Mouse (Mus musculus) lung, embryonic 14.5 days (tissue): ENCODE measurements around the gene Actl10. TPM values are rescaled to one million over a fixed set of nuclear protein-coding genes. Genes with fewer than 3 reads are reported as not detected.
A peak's percentile ranks its signal among the peaks of the same experiment; 100 is the strongest.

ENCODE experiments used
- ATAC-seq: fragments of 200-750 bp; cut with Nextera tagmentation; 2 replicates; pipeline ENCODE4 v1.8.0; 2017; ENCODE audit warnings: mild to moderate bottlenecking, moderate TSS enrichment, moderate library complexity; ENCODE audit not compliant: insufficient read depth
- DNase-seq: peaks from one replicate; pipeline ENCODE4 v3.0.0-alpha.2; 2015
- H3K27ac ChIP-seq: fragments of 300-500 bp; sonication (generic); 2 replicates; pipeline ENCODE4 v1.5.1; 2014; ENCODE audit warnings: low read depth, mild to moderate bottlenecking, moderate library complexity
- H3K27me3 ChIP-seq: fragments of 300-500 bp; sonication (generic); 2 replicates; pipeline ENCODE4 v1.6.1; 2014; ENCODE audit warnings: low read length, control low read depth; ENCODE audit not compliant: insufficient read depth
- H3K36me3 ChIP-seq: fragments of 300-500 bp; sonication (generic); 2 replicates; pipeline ENCODE4 v1.6.1; 2014; ENCODE audit warnings: control low read depth; ENCODE audit not compliant: insufficient read depth
- H3K4me1 ChIP-seq: fragments of 300-500 bp; sonication (generic); 2 replicates; pipeline ENCODE4 v1.6.1; 2014; ENCODE audit warnings: antibody characterized with exemption, control low read depth; ENCODE audit not compliant: insufficient read depth
- H3K4me2 ChIP-seq: fragments of 300-500 bp; sonication (generic); 2 replicates; pipeline ENCODE4 v1.6.1; 2014; ENCODE audit warnings: mild to moderate bottlenecking
- H3K4me3 ChIP-seq: fragments of 300-500 bp; sonication (generic); 2 replicates; pipeline ENCODE4 v1.5.1; 2014; ENCODE audit warnings: low read depth, low read length
- H3K9ac ChIP-seq: fragments of 300-500 bp; sonication (generic); 2 replicates; pipeline ENCODE4 v1.6.1; 2014
- H3K9me3 ChIP-seq: fragments of 300-500 bp; sonication (generic); 2 replicates; pipeline ENCODE4 v1.6.1; 2016; ENCODE audit warnings: low read depth, low read length, control low read depth
- CTCF ChIP-seq: IDR thresholded peaks from 2 replicates; pipeline ENCODE4 v1.5.1; 2016; ENCODE audit warnings: antibody characterized with exemption, low read depth
- WGBS: fragments of 180-500 bp; shearing (Covaris S2); extraction: QIAGEN DNeasy Blood & Tissue Kit; methylation state at CpG from one replicate; pipeline ENCODE4 v1.1.7; 2014; 5-methylcytosine and 5-hydroxymethylcytosine counted together
- polyA plus RNA-seq: library from polyadenylated mRNA; unstranded; fragments of >200 nt; fragmentation: Nextera tagmentation; extraction: Ambion mirVana; gene quantifications from 2 replicates; pipeline ENCODE4 v1.2.1, GENCODE M21; 2014

Gene Actl10
- polyA plus RNA-seq, 1 experiment from 2014 or later, result 0.36 TPM

DNA sequence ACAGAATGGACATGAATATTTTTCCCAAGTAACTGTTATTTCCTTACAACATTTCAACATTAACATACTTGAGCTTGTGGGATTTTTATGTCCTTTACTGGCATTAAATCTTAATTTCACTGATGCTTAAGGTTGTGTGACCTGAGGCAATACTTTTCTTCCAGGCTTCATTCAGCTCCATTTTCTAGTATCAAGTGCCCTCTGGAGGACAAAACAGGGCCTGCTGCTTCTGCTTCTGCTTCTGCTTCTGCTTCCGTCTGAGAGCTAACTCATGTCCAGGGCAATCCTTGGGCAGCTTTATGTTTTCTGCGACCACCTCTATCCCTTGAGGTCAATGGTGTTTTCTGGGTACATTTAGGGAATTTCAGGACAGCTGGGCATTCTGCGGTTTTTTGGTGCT is 11.9 kb upstream of the Actl10 start:
- peak; percentile 70 for TF ChIP-seq CTCF
- Histone ChIP-seq H3K9me3 (no peaks in the 10 kb centered on the region), H3K27ac (no peak overlapping the region), H3K9ac (no peak overlapping the region), H3K27me3 (no peaks in the 10 kb centered on the region), H3K4me2 (no peak overlapping the region), H3K4me1 (no peaks in the 10 kb centered on the region), H3K4me3 (no peak overlapping the region), H3K36me3 (peaks cover 25% of the 10 kb centered on the region)
- ATAC-seq (no peak), DNase-seq (peak; percentile 72)
- 78% methylated on average over 3 of the region's 3 CpGs for WGBS

DNA sequence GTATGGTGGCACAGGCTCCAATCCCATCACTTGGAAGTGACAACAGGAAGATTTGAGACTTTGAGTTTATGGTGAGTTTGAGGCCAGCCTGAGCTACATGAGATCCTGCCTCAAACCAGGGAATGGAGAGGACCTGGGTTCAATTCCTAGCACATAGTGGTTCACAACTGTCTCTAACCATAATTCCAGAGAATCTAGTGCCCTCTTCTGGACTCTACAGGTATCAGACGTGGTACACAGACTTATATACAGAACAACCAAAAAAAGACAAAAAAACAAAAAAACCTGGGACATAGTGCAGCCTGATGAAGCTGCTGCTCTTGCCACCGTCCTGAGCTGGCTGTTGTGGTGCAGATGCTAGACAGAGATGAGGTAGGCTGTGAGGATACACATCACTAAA is 9.9 kb upstream of the Actl10 start:
- no peak for ATAC-seq
- peak; percentile 20; the same call in 1 of the 2 replicates for TF ChIP-seq CTCF
- peaks cover 11% of the 10 kb centered on the region; the same call in 1 of the 2 replicates for H3K36me3 ChIP-seq

DNA sequence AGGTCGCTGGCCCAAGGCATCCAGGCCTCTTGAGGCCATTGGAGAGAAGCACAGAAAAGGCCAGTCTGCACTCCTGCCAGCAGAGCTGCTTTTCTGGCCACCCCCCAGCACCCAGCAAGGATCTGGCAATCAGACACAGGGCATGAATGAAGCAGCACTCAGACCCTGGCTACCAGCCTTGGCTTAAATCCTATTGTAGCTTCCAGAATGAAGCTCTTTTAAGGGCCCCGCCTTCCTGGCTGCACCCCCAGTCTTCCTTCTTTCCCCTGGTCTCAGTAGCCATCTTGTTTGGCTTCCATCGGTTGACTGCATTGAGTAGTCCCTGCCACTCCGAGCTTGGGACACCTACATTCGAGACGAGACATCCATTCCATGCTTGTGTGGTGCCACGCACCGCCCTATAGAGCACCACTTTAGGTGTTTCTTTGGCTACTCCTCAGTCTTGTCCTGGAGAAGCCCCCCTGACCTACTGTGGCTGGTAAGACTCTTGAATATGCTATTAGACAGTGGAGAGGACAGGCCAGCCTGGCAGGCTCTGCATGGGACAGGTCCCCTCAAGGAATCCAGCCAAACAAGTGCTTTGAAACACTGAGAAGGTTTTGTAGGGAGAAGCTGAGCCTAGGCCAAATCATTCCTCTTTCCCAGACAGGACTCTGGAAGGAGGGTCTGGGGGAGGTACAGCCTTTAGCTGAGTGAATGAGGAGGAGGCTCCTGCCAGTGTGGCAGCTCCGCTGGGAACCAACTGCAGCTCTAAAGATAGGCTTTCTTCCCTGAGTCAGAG is 7.8 kb upstream of the Actl10 start:
- Histone ChIP-seq H3K9ac (no peak overlapping the region), H3K27me3 (no peaks in the 10 kb centered on the region), H3K4me1 (no peaks in the 10 kb centered on the region), H3K4me3 (no peak overlapping the region), H3K9me3 (no peaks in the 10 kb centered on the region), H3K27ac (no peak overlapping the region), H3K36me3 (0 out of 2 replicates have a peak, but pooled peaks cover 3% of the 10 kb centered on the region), H3K4me2 (no peak overlapping the region)
- ATAC-seq (no peak), DNase-seq (no peak)
- TF ChIP-seq CTCF, result no peak
- 83% methylated on average over 9 of the region's 9 CpGs for WGBS

More for the DNA sequence above, 9.9 kb upstream of the Actl10 start:
- Histone ChIP-seq H3K4me3 (no peak overlapping the region), H3K9me3 (no peaks in the 10 kb centered on the region), H3K4me2 (no peak overlapping the region), H3K9ac (no peak overlapping the region), H3K4me1 (no peaks in the 10 kb centered on the region), H3K27ac (no peak overlapping the region), H3K27me3 (no peaks in the 10 kb centered on the region)
- no peak for DNase-seq
- 82% methylated on average over 2 of the region's 2 CpGs for WGBS

DNA sequence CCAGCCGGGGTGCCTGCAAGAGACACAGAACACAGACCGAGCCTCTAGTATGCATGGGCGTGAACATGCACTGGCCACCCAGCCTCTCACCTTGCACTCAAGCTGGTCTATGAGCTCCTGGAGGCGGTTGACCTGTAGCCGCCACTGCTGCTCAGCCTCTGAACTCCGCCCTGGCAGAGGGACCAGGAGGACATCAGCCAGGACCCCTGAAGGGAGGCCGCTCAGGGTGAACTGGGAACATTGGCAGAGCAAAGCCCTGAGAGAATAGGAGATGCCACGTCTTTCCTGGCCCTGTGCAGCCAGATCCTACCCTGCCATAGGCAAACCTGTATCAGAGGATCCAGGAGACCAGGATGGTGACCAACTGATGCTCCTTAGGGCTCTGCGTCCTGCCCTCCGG is 4.9 kb upstream of the Actl10 start, which contains the start of gene 1700003F12Rik:
1700003F12Rik (plus strand) TSS at position 375 of the 400 bp plus-strand sequence.
- Histone ChIP-seq H3K4me3 (no peak within 1 kb of the TSS), H3K4me2 (no peak within 1 kb of the TSS), H3K27ac (no peak within 1 kb of the TSS), H3K9me3 (no peaks in the 10 kb centered on the region), H3K4me1 (peaks cover 11% of the 10 kb centered on the region), H3K36me3 (0 out of 2 replicates have a peak, but pooled peaks cover 3% of the 10 kb centered on the region), H3K27me3 (peaks cover 20% of the 10 kb centered on the region), H3K9ac (no peak within 1 kb of the TSS)
- DNase-seq (no peak), ATAC-seq (no peak)
- TF ChIP-seq CTCF, result no peak
- WGBS, result 91% methylated on average over 10 of the region's 10 CpGs

DNA sequence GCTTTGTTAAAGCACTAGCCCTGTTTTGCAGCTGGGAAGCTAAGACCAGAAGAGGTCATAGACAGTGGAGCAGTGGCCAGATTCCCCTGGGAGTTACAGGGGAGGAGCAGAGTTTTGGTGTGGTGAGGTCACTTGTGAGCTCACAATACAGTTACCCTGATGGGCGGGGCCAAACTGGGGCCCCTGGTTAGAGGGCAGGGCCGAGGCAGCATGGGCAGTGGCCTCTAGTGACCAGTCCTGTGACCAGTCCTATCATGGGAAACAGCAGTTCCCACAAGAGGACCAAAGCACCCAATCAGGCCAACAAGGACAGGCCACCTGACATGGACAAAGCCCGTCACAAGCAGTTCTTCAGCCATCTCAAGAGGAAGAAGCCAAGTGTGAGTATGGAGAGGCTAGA is 2.9 kb upstream of the Actl10 start:
- Histone ChIP-seq H3K4me1 (peaks cover 17% of the 10 kb centered on the region), H3K27me3 (peaks cover 27% of the 10 kb centered on the region), H3K9ac (no peak overlapping the region), H3K36me3 (0 out of 2 replicates have a peak, but pooled peaks cover 3% of the 10 kb centered on the region), H3K27ac (no peak overlapping the region), H3K9me3 (no peaks in the 10 kb centered on the region), H3K4me3 (no peak overlapping the region), H3K4me2 (peak overlapping the region; percentile 90; the same call in 1 of the 2 replicates)
- 57% methylated on average over 3 of the region's 3 CpGs for WGBS
- DNase-seq (peak; percentile 38), ATAC-seq (no peak)
- no peak for TF ChIP-seq CTCF

DNA sequence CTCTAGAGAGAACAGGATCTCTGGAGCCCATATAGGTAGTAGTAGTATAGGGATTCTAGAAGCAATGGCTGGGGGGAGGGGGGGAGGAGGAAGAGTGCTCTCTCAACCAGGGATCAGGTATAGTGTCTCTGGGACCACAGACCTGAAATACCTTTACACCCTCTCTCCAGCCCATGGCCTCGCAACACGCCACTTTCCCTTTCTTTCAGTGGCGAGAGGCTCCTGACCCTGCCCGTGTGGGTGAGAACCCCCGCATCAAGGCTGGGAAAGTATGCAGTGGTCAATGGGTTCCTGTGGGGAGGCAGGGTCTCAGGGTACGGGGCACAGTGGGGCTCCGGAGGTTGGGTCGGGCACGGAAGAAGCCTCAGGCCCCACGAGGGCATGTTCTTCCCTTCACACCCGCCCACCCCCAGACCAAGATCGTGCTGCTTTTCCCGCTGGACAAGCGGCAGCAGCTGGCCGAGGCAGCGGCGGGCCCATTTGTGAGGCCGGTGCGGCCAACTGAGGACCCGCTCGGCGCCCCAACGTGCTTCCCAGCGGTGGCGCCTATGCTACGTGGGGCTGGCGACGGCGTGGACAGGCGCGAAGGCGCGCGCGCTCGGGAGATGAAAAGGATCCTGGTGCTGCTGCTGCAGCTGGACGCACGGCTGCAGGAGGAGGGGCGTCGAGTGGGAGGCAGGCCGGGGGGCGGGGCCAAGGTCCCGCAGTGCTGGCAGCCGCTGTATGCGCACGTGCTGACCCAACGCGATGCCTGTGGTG is 2.3 kb upstream of the Actl10 start:
- H3K4me3 ChIP-seq, result peak overlapping the region; percentile 39
- H3K4me1 ChIP-seq, result peaks cover 17% of the 10 kb centered on the region
- H3K9me3 ChIP-seq, result no peaks in the 10 kb centered on the region
- H3K27me3 ChIP-seq, result peaks cover 27% of the 10 kb centered on the region
- H3K4me2 ChIP-seq, result peak overlapping the region; percentile 90
- TF ChIP-seq CTCF, result no peak
- ATAC-seq (peak; percentile 76), DNase-seq (peak; percentile 90)
- 0 out of 2 replicates have a peak, but pooled peaks cover 3% of the 10 kb centered on the region for H3K36me3 ChIP-seq
- WGBS, result 2% methylated on average over 48 of the region's 48 CpGs
- no peak overlapping the region; the same call in 1 of the 2 replicates for H3K27ac ChIP-seq
- H3K9ac ChIP-seq, result peak overlapping the region; percentile 42

DNA sequence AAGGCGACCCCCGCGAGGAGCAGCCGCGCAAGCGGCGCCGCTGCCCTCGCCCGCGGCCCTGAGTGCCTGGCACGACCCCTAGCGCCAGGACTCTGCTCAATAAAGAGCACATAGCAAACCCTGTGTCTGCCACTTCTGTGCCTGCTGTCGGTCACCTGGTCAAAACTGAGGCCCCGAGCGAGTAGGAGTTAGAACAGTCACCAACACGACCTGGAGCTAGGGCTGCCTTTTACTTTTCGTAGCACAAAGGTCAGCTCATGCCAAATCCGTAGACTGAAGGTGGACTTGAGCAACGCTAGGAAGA is 1.7 kb upstream of the Actl10 start:
- no peak for TF ChIP-seq CTCF
- peaks cover 17% of the 10 kb centered on the region for H3K4me1 ChIP-seq
- no peak for DNase-seq
- no peak overlapping the region for H3K27ac ChIP-seq
- H3K9me3 ChIP-seq, result no peaks in the 10 kb centered on the region
- peak overlapping the region; percentile 90 for H3K4me2 ChIP-seq
- no peak overlapping the region for H3K9ac ChIP-seq
- H3K4me3 ChIP-seq, result peak overlapping the region; percentile 39
- ATAC-seq, result no peak
- 0 out of 2 replicates have a peak, but pooled peaks cover 3% of the 10 kb centered on the region for H3K36me3 ChIP-seq
- 15% methylated on average over 20 of the region's 20 CpGs for WGBS
- H3K27me3 ChIP-seq, result peaks cover 27% of the 10 kb centered on the region
